Mouse (Mus musculus) forebrain, postnatal 0 days (tissue): ENCODE measurements around the gene Nr5a2. TPM values are rescaled to one million over a fixed set of nuclear protein-coding genes. Genes with fewer than 3 reads are reported as not detected.

Source experiments
- ATAC-seq: fragments of 200-750 bp; cut with Nextera tagmentation; 2 replicates; pipeline ENCODE4 v1.8.0; 2017; ENCODE audit warnings: mild to moderate bottlenecking, moderate library complexity
- DNase-seq: peaks from one replicate; pipeline ENCODE4 v3.0.0-alpha.2; 2015
- H3K27ac ChIP-seq: fragments of 300-500 bp; sonication (generic); 2 replicates; pipeline ENCODE4 v1.5.1; 2014; ENCODE audit warnings: low read depth, mild to moderate bottlenecking, antibody characterized with exemption, low read length, moderate library complexity, mixed read lengths
- H3K27me3 ChIP-seq: fragments of 300-500 bp; sonication (generic); 2 replicates; pipeline ENCODE4 v1.6.1; 2014; ENCODE audit warnings: mild to moderate bottlenecking, low read length, mixed read lengths; ENCODE audit not compliant: insufficient read depth
- H3K36me3 ChIP-seq: fragments of 300-500 bp; sonication (generic); 2 replicates; pipeline ENCODE4 v1.6.1; 2014; ENCODE audit warnings: mild to moderate bottlenecking, moderate library complexity; ENCODE audit not compliant: insufficient read depth
- H3K4me1 ChIP-seq: fragments of 300-500 bp; sonication (generic); 2 replicates; pipeline ENCODE4 v1.6.1; 2014; ENCODE audit warnings: antibody characterized with exemption; ENCODE audit not compliant: insufficient read depth
- H3K4me2 ChIP-seq: fragments of 300-500 bp; sonication (generic); 2 replicates; pipeline ENCODE4 v1.6.1; 2014; ENCODE audit warnings: low read depth, mild to moderate bottlenecking, moderate library complexity
- H3K4me3 ChIP-seq: fragments of 300-500 bp; sonication (generic); 2 replicates; pipeline ENCODE4 v1.5.1; 2014; ENCODE audit warnings: low read depth, low read length, mixed read lengths
- H3K9ac ChIP-seq: fragments of 300-500 bp; sonication (generic); 2 replicates; pipeline ENCODE4 v1.6.1; 2014; ENCODE audit warnings: mild to moderate bottlenecking
- H3K9me3 ChIP-seq: fragments of 300-500 bp; sonication (generic); 2 replicates; pipeline ENCODE4 v1.6.1; 2016; ENCODE audit warnings: low read length
- CTCF ChIP-seq: sonication (generic); IDR thresholded peaks from 2 replicates; pipeline ENCODE4 v1.5.1; 2016; ENCODE audit warnings: antibody characterized with exemption, control low read depth, low read depth
- WGBS: fragments of 180-500 bp; shearing (Covaris S2); extraction: QIAGEN DNeasy Blood & Tissue Kit; methylation state at CpG from one replicate; pipeline ENCODE4 v1.1.7; 2014; 5-methylcytosine and 5-hydroxymethylcytosine counted together
- polyA plus RNA-seq: library from polyadenylated mRNA; unstranded; fragments of >200 nt; fragmentation: Nextera tagmentation; extraction: Ambion mirVana; gene quantifications from 2 replicates; pipeline ENCODE4 v1.2.1, GENCODE M21; 2015
- total RNA-seq: library from RNA; depleted of rRNA; stranded (reverse); fragments of >200 nt; gene quantifications from 2 replicates; pipeline ENCODE4 v1.2.3, GENCODE M21; 2014

Gene Nr5a2
- total and polyA plus RNA-seq, 2 experiments from 2014 or later = 0.13 to 0.57 TPM

- no peaks in the 10 kb centered on the region for H3K36me3 ChIP-seq
- H3K9ac ChIP-seq = no peak overlapping the region
- DNase-seq (no peak), ATAC-seq (no peak)
- no peak overlapping the region for H3K4me3 ChIP-seq
- H3K4me2 ChIP-seq = no peak overlapping the region
- no peaks in the 10 kb centered on the region for H3K9me3 ChIP-seq
- H3K4me1 ChIP-seq = no peaks in the 10 kb centered on the region
- WGBS = 56% methylated on average over 9 of the region's 9 CpGs
- H3K27me3 ChIP-seq = no peaks in the 10 kb centered on the region
- TF ChIP-seq CTCF = peak; percentile 9; the same call in 1 of the 2 replicates
- H3K27ac ChIP-seq = no peak overlapping the region
These were observed 32.8 kb downstream of the Nr5a2 start for GRCm38 (mm10) chr1:136927428-136927827.

GRCm38 (mm10) chr1:136926026-136926425 lies 34.2 kb downstream of the Nr5a2 start:
- ATAC-seq (no peak), DNase-seq (no peak)
- Histone ChIP-seq H3K9me3 (no peaks in the 10 kb centered on the region), H3K4me3 (no peak overlapping the region), H3K9ac (no peak overlapping the region), H3K4me2 (no peak overlapping the region), H3K36me3 (no peaks in the 10 kb centered on the region), H3K27ac (no peak overlapping the region), H3K27me3 (no peaks in the 10 kb centered on the region), H3K4me1 (no peaks in the 10 kb centered on the region)
- no peak for TF ChIP-seq CTCF
- WGBS = 9% methylated on average over 3 of the region's 3 CpGs

GRCm38 (mm10) chr1:136920089-136920488 lies 40.2 kb downstream of the Nr5a2 start:
- 85% methylated on average over 4 of the region's 4 CpGs for WGBS
- Histone ChIP-seq H3K36me3 (no peaks in the 10 kb centered on the region), H3K27ac (no peak overlapping the region), H3K9ac (no peak overlapping the region), H3K9me3 (no peaks in the 10 kb centered on the region), H3K4me3 (no peak overlapping the region), H3K4me1 (no peaks in the 10 kb centered on the region), H3K27me3 (no peaks in the 10 kb centered on the region), H3K4me2 (no peak overlapping the region)
- DNase-seq (no peak), ATAC-seq (no peak)
- TF ChIP-seq CTCF = no peak

- Histone ChIP-seq H3K4me3 (no peak overlapping the region), H3K27ac (no peak overlapping the region), H3K4me1 (no peaks in the 10 kb centered on the region), H3K36me3 (no peaks in the 10 kb centered on the region), H3K4me2 (no peak overlapping the region), H3K9ac (no peak overlapping the region), H3K27me3 (no peaks in the 10 kb centered on the region), H3K9me3 (no peaks in the 10 kb centered on the region)
- WGBS = 63% methylated on average over 9 of the region's 9 CpGs
- peak; percentile 10 for DNase-seq
- TF ChIP-seq CTCF = no peak
- no peak for ATAC-seq
These were observed 41.5 kb downstream of the Nr5a2 start for GRCm38 (mm10) chr1:136918791-136919190.

GRCm38 (mm10) chr1:136915438-136915837 lies 44.8 kb downstream of the Nr5a2 start:
- whole genome bisulfite sequencing = 51% methylated on average over 11 of the region's 11 CpGs
- DNase-seq (no peak), ATAC-seq (no peak)
- H3K27me3 ChIP-seq = 0 out of 2 replicates have a peak, but pooled peaks cover 5% of the 10 kb centered on the region
- no peaks in the 10 kb centered on the region for H3K4me1 ChIP-seq
- H3K36me3 ChIP-seq = no peaks in the 10 kb centered on the region
- H3K9me3 ChIP-seq = no peaks in the 10 kb centered on the region
- H3K4me2 ChIP-seq = no peak overlapping the region
- H3K9ac ChIP-seq = no peak overlapping the region
- no peak overlapping the region for H3K27ac ChIP-seq
- no peak overlapping the region for H3K4me3 ChIP-seq
- TF ChIP-seq CTCF = no peak

GRCm38 (mm10) chr1:136911996-136912395 lies 48.3 kb downstream of the Nr5a2 start:
- Histone ChIP-seq H3K27ac (no peak overlapping the region), H3K9ac (no peak overlapping the region), H3K27me3 (0 out of 2 replicates have a peak, but pooled peaks cover 5% of the 10 kb centered on the region), H3K4me2 (no peak overlapping the region), H3K9me3 (no peaks in the 10 kb centered on the region), H3K4me1 (no peaks in the 10 kb centered on the region), H3K36me3 (no peaks in the 10 kb centered on the region), H3K4me3 (no peak overlapping the region)
- WGBS = 92% methylated on average over 10 of the region's 10 CpGs
- no peak for TF ChIP-seq CTCF
- DNase-seq (no peak), ATAC-seq (no peak)

GRCm38 (mm10) chr1:136911594-136911860 lies 48.7 kb downstream of the Nr5a2 start:
- H3K4me3 ChIP-seq = no peak overlapping the region
- 0 out of 2 replicates have a peak, but pooled peaks cover 5% of the 10 kb centered on the region for H3K27me3 ChIP-seq
- 87% methylated on average over 2 of the region's 2 CpGs for WGBS
- ATAC-seq (no peak), DNase-seq (no peak)
- no peaks in the 10 kb centered on the region for H3K9me3 ChIP-seq
- no peak overlapping the region for H3K27ac ChIP-seq
- no peak for TF ChIP-seq CTCF
- H3K36me3 ChIP-seq = no peaks in the 10 kb centered on the region
- H3K9ac ChIP-seq = no peak overlapping the region
- no peaks in the 10 kb centered on the region for H3K4me1 ChIP-seq
- no peak overlapping the region for H3K4me2 ChIP-seq
